Mouse (Mus musculus) common myeloid progenitor, adult 5-6 weeks (primary cell): ENCODE measurements around the gene Pkp4. TPM values are rescaled to one million over a fixed set of nuclear protein-coding genes. Genes with fewer than 3 reads are reported as not detected.

Experiments used
- ATAC-seq: replicated peaks from 2 replicates; pipeline ENCODE4 v1.8.0; 2016; ENCODE audit warnings: low read depth, mild to moderate bottlenecking, moderate TSS enrichment, inconsistent platforms; ENCODE audit not compliant: poor library complexity, severe bottlenecking
- total RNA-seq: library from RNA; stranded (forward); fragments of 200-1000, 187-1606 nt; gene quantifications from 2 replicates; pipeline ENCODE4 v1.2.3, GENCODE M21; 2017

The Pkp4 gene
- total RNA-seq, 1 experiment from 2014 or later = 23.6 TPM

- ATAC-seq = no peak
Measured at GRCm38 (mm10) chr2:59183541-59183940, 22.9 kb downstream of the Pkp4 start.

GRCm38 (mm10) chr2:59184107-59185064 lies 23.7 kb downstream of the Pkp4 start:
- ATAC-seq = peak; percentile 79

GRCm38 (mm10) chr2:59186122-59186521 lies 25.5 kb downstream of the Pkp4 start:
- ATAC-seq = no peak

DNA sequence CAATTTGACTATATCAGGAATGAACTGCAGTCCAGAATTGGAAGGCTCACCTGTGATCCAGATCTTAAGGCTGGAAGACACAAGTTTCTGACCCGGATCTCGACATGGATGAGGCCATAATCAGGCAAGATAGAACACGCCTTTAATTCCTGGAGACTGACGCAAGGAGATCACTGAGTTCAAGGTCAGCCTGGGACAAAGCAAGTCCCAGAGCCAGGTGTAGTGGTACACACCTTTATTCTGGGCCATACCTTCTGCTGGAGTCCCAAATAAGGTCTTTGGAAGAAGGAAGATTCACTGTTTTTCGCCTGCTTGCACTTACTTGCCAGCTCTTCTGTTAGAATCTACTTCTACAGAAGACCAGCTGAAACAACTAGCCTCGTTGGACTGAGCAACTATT lies 26.3 kb downstream of the Pkp4 start:
- no peak for ATAC-seq

GRCm38 (mm10) chr2:59188306-59188705 lies 27.7 kb downstream of the Pkp4 start:
- no peak for ATAC-seq

- ATAC-seq = no peak
Measured at GRCm38 (mm10) chr2:59189661-59190185, 29.1 kb downstream of the Pkp4 start.

- no peak for ATAC-seq
Measured at GRCm38 (mm10) chr2:59190186-59190585, 29.5 kb downstream of the Pkp4 start.

- no peak for ATAC-seq
Measured at GRCm38 (mm10) chr2:59191466-59191865, 30.8 kb downstream of the Pkp4 start.

- ATAC-seq = no peak
Measured at GRCm38 (mm10) chr2:59193117-59193516, 32.5 kb downstream of the Pkp4 start.

DNA sequence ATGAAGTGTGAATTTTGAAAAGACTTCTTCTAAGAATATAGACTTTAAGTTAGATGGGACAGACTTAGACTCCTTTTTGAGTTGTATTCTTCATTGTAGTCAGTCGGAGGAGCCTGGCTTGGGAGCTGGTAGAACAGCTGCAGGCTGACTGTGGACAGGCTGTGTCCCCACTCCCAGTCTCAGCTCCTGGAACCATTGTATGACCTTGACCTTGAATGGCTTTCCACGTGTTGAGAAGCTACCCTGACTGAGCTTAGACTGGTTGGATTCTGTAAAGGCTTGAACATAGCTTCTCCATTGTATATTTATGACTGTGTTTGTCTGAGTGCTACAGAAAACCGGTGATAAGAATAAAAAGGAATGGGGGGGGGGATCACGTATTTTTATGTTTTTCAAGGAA lies 36.5 kb downstream of the Pkp4 start:
- ATAC-seq = no peak

DNA sequence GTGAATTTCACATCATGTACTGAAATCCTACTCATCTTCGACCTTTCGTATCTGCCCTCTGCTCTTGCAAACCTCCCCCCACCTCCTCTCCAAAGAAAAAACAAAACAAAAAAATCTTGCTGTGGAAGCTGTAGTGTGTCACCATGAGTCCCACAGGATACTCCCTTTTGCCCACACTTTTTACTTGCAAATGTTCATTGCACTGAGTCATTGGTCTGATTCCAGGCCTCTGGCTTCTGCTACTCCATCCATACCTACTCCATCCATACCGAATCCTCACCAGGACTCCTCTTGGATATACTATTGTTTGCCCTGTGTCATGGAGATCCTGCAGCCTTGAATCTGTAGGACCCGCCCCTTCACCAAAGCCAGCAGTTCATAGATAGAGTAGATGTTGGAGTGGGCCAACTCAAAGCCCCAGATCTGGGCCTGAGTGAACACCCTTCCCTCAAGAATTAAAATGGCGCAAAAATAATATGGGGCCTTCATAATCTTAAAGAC lies 38.9 kb downstream of the Pkp4 start:
- ATAC-seq = no peak

DNA sequence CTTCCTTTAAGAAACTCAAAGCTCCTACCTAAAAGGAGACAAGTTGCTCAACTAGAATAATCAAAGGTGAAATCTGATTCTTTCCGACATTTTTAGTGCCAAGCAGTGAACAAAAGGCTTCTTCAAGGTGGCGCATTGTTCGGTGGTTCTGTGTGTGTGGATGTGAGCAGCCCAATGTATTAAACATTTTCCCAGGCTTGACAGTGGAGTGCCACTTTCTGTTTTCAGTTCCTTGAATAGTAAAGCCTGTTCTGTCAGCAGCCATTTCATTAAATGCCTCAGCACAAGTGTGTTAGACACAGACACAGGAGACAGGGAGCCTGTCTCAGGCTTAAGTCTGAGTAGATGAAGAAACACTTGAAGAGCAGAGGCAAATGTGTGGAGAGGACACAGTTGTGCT lies 39.9 kb downstream of the Pkp4 start:
- ATAC-seq = no peak

DNA sequence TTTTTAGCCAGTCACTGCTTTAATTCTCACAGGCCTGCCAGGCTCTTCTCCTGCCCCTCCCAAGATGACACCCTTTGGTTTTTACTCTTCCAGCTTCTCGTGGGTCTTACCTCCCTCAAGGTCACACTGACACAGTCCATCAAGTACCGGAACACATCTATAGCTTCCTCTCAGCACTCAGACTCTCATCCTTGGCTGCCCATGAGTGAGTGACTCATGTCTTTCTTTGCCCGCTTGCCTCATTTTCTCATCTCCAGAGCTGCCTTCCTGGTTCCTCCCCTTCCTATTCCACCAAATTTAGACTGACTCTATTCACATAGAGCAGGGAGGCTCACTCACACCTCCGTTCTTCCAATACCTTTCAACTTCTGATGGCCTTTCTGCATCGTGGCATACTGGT lies 42.3 kb downstream of the Pkp4 start:
- ATAC-seq = no peak

DNA sequence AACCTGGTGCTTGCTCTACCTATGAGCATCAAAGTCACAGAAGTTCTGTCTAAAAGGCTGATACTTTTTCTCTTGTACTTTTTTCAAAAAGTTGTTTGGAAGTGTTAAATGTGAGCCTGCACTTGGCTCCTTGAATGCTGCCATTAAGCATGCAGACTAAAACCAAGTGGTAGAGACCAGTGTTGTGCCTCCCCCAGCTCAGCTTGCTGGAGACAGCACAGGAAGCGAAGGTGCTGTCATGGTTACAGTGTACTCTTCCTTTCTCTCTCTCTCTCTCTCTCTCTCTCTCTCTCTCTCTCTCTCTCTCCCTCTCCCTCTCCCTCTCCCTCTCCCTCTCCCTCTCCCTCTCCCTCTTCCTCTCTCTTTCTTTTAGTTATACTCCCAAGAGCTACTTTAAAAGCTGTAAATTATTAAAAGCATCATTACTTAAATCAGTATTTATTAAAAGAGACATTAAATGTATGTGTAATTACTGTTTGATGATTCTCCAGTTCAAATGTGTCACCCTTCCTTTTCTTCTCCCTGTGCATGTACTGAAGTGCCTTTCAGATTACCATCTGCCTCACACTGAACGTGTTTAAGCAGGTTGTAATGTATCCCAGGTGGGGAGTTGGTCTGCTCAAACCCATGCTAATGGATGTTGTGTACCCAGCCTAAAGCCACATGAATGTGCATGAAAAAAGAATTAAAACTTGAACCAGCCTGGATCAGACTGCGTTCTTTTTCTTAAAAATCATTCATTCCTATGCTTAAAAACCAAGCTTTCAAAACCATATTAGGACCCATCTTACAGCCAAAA lies 43.2 kb downstream of the Pkp4 start:
- ATAC-seq = no peak

- no peak for ATAC-seq
Measured at GRCm38 (mm10) chr2:59205092-59205491, 44.4 kb downstream of the Pkp4 start.

DNA sequence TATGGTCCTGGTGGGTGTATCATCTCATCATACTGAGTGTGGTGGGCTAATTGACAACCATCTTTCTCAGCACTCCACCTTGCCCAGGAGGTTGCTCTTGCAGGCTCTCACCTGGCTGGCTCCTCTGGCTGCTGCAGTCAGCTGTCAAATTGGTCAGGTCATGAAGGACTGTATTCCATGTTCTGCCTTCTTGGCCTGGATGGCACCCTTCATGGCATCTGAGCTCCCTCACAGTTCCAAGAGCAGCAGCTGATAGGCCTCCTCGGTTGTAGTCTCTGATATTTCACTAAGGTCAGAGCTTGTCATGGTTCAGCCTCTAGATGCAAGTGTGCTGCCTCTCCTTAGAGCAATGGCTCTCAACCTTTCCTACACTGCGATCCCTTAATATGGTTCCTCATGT lies 45.5 kb downstream of the Pkp4 start:
- no peak for ATAC-seq

DNA sequence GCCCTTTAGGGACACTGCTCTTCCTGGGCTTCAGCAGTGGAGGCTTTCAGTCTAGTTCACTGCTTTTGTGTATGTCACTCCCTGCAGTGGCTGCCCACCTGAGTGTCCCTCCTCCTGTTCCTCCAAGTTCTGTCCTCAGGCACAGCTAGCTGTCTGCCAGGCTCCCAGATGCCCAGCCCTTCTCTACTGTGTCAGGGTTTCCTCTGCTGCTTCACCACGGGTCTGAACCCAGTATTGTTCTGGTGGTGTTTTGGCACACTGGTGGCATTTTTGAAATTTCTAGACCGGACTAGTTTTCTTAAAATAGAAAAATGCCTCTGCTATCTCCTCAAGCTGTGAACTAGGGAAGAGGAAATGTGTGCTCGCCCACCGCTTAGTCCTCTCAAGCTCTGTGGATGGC lies 46.6 kb downstream of the Pkp4 start:
- 0 out of 2 replicates have a peak, but pooled peaks have one; percentile 8 for ATAC-seq

DNA sequence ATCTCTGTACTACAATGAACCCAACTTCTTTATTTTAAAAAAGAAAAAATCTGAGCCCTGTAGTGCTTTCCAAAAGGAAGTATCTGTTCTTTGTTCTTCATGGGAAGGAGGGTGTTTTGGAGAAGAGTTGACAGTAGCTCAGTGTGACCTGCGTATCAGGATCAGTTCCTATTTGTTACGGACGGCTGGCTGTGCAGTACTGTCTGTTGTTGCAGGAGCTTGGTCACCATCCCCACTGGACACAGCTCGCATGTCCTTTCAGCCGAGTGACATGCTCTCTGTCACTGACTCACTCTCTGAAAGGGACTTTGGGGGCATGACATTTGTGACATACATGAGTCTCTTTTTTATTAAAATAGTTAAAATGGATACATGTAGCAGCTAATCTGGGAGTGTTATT lies 47.1 kb downstream of the Pkp4 start:
- no peak for ATAC-seq

GRCm38 (mm10) chr2:59208276-59208675 lies 47.6 kb downstream of the Pkp4 start:
- no peak for ATAC-seq

DNA sequence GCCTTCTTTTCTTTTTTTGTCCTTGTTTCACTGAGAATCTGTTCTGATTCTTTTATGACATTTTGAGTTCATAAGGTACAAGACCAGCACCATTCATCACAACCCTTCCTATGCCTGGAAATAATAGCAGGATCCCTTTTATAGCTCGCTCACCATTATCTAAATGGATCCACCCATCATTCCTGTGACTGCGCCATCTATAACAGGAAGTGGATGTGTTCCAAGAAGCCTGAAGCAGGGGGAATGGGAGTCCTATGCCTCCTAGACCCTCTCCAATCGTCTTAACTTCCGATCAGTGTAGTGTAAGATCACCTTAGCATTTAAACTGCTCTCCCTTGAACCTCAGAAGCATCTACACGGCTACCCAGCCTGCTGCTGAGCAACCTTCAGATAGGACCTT lies 50.4 kb downstream of the Pkp4 start:
- no peak for ATAC-seq

- no peak for ATAC-seq
Measured at GRCm38 (mm10) chr2:59212430-59212829, 51.8 kb downstream of the Pkp4 start.
